Mouse (Mus musculus): ENCODE measurements at regions not wholly inside any gene's neighbourhood (a gene's known extent, or its start where the extent isn't known, plus 50 kb on each side); places are given as distances from the start of the nearest gene placed in this dataset.

DNA sequence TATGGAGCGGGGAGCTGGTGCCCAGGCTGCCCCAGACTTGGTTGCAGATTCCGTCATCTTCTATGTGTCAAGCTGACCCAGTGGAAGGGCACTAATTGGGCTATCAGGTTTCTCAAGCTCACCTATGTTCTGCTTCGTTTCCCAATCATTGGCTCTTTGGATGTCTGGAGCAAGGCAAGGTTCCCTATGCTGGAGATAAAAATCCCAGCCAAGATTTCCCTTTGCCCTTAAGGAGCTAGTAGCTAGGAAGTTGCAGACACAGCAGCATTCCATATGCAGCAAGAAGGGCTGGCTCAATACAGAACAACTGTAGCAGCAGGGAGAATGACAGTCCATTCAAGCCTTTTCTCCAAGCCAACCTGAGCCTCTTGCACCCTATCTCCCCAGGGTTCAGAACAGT, 159.2 kb upstream of the Zfp706 start:
- ATAC-seq (ENCODE audit: extremely low read depth, insufficient number of reproducible peaks, low FRiP score, poor library complexity, severe bottlenecking): no peak
- Histone ChIP-seq H3K36me3 (replicated peaks) (no peaks in the 10 kb centered on the region), H3K9me3 (replicated peaks) (no peaks in the 10 kb centered on the region), H3K4me1 (ENCODE audit: insufficient read depth, low read depth, low read length) (no peaks in the 10 kb centered on the region), H3K4me3 (ENCODE audit: low read depth, low read length) (no peak overlapping the region), H3K27me3 (ENCODE audit: insufficient read depth, low read length) (peaks cover 4% of the 10 kb centered on the region; the same call in 1 of the 2 replicates)
- TF ChIP-seq GATA2 (IDR thresholded peaks at IDR 0.05; ENCODE audit: borderline replicate concordance, low read depth, low read length): no peak
- no peak for TF ChIP-seq TAL1 (conservative IDR thresholded peaks at IDR 0.05; ENCODE audit: low read depth, low read length)
- TF ChIP-seq POLR2AphosphoS5 (IDR thresholded peaks at IDR 0.05; ENCODE audit: insufficient replicate concordance, low read depth, low read length): no peak
- no peak for TF ChIP-seq CTCF (IDR thresholded peaks at IDR 0.05; ENCODE audit: low read depth, low read length)
- no peak for TF ChIP-seq GATA1 (IDR thresholded peaks at IDR 0.05; ENCODE audit: borderline replicate concordance, low read length)
- no peak for DNase-seq (ENCODE audit: low spot score)

- H3K27me3 ChIP-seq (ENCODE audit: insufficient read depth, low read length): peaks cover 4% of the 10 kb centered on the region; the same call in 1 of the 2 replicates
- H3K36me3 ChIP-seq (replicated peaks): no peaks in the 10 kb centered on the region
- H3K4me3 ChIP-seq (ENCODE audit: low read depth, low read length): no peak overlapping the region
- ATAC-seq (ENCODE audit: extremely low read depth, insufficient number of reproducible peaks, low FRiP score, poor library complexity, severe bottlenecking): no peak
- TF ChIP-seq CTCF (IDR thresholded peaks at IDR 0.05; ENCODE audit: low read depth, low read length): no peak
- no peak for TF ChIP-seq TAL1 (conservative IDR thresholded peaks at IDR 0.05; ENCODE audit: low read depth, low read length)
- TF ChIP-seq GATA2 (IDR thresholded peaks at IDR 0.05; ENCODE audit: borderline replicate concordance, low read depth, low read length): no peak
- TF ChIP-seq GATA1 (IDR thresholded peaks at IDR 0.05; ENCODE audit: borderline replicate concordance, low read length): no peak
- no peaks in the 10 kb centered on the region for H3K9me3 ChIP-seq (replicated peaks)
- H3K4me1 ChIP-seq (ENCODE audit: insufficient read depth, low read depth, low read length): no peaks in the 10 kb centered on the region
- DNase-seq (ENCODE audit: low spot score): no peak
Measured at GRCm38 (mm10) chr15:37165887-37166507, 158.4 kb upstream of the Zfp706 start.

DNA sequence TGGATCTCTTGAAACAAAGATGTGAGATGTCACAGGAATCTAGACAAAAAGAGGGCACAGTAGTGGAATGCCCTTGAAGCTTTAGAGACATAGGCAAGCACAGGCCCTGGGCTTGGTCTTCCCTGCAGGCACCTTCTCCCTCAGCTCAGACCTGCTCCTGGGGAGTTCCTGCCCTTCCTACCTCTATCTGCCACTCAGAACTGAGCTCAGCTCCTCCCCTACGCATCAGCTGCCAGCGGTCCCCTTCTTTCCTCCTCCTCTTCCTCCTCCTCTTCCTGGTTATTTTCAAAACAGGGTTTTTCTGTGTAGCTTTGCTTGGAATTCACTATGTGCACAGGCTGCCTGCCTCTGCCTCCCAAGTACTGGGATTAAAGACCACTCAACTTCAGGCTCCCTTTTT, 157.6 kb upstream of the Zfp706 start:
- no peak for ATAC-seq (ENCODE audit: extremely low read depth, insufficient number of reproducible peaks, low FRiP score, poor library complexity, severe bottlenecking)
- H3K27me3 ChIP-seq (ENCODE audit: insufficient read depth, low read length): peaks cover 4% of the 10 kb centered on the region; the same call in 1 of the 2 replicates
- TF ChIP-seq GATA2 (IDR thresholded peaks at IDR 0.05; ENCODE audit: borderline replicate concordance, low read depth, low read length) (no peak), POLR2AphosphoS5 (IDR thresholded peaks at IDR 0.05; ENCODE audit: insufficient replicate concordance, low read depth, low read length) (no peak), CTCF (IDR thresholded peaks at IDR 0.05; ENCODE audit: low read depth, low read length) (no peak), TAL1 (conservative IDR thresholded peaks at IDR 0.05; ENCODE audit: low read depth, low read length) (no peak), GATA1 (IDR thresholded peaks at IDR 0.05; ENCODE audit: borderline replicate concordance, low read length) (no peak)
- no peak overlapping the region for H3K4me3 ChIP-seq (ENCODE audit: low read depth, low read length)
- no peaks in the 10 kb centered on the region for H3K36me3 ChIP-seq (replicated peaks)
- no peaks in the 10 kb centered on the region for H3K9me3 ChIP-seq (replicated peaks)
- H3K4me1 ChIP-seq (ENCODE audit: insufficient read depth, low read depth, low read length): no peaks in the 10 kb centered on the region
- DNase-seq (ENCODE audit: low spot score): no peak

DNA sequence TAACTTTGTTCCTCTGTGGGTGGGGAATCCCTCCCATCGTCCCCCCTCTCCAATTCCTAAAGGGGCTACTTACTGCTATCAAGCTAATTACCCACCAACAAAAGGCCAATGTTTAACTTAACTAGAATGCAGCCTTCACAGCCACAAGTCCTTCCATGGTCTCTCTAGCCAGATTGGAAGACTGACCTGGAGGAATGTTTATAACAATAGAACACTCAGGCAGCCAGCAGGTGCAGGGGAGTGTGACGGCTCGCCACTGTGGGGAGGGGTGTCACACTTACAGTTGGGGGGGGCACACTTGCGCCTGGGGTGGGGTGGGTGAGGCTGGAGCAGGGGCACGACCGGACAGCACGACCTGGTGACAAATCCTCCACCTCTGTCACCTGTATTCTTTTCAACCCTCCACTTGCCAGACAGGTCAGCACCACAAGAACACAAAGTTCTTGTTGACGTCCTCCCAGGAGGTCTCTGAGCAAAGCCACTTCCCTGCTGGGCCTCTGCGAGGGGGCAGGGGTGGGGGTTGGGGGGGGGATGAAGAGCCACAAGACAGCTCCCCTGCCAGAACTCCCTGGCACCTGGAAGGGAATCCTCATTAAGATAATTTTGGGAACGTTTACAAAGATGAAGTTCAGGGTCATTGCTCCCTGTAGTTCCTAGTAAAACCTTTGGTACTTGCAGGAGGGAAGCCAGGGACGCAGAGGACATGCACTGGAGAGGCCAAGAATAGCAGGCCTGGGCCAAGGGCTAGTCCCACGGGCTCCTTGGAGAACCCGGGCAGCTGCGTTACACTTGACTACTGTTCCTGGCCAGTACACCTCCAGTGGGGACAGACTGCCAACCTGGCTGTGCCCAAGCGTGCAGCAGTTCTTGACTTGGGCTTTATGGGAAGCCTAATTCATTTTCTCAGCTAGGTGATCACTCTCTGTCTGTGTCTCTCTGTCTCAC, 156.9 kb upstream of the Zfp706 start:
- Histone ChIP-seq H3K4me1 (ENCODE audit: insufficient read depth, low read depth, low read length) (no peaks in the 10 kb centered on the region), H3K9me3 (replicated peaks) (no peaks in the 10 kb centered on the region), H3K27me3 (ENCODE audit: insufficient read depth, low read length) (peaks cover 4% of the 10 kb centered on the region; the same call in 1 of the 2 replicates), H3K4me3 (ENCODE audit: low read depth, low read length) (no peak overlapping the region), H3K36me3 (replicated peaks) (no peaks in the 10 kb centered on the region)
- TF ChIP-seq GATA2 (IDR thresholded peaks at IDR 0.05; ENCODE audit: borderline replicate concordance, low read depth, low read length): no peak
- no peak for TF ChIP-seq POLR2AphosphoS5 (IDR thresholded peaks at IDR 0.05; ENCODE audit: insufficient replicate concordance, low read depth, low read length)
- no peak for TF ChIP-seq GATA1 (IDR thresholded peaks at IDR 0.05; ENCODE audit: borderline replicate concordance, low read length)
- no peak for TF ChIP-seq TAL1 (conservative IDR thresholded peaks at IDR 0.05; ENCODE audit: low read depth, low read length)
- TF ChIP-seq CTCF (IDR thresholded peaks at IDR 0.05; ENCODE audit: low read depth, low read length): no peak
- ATAC-seq (ENCODE audit: extremely low read depth, insufficient number of reproducible peaks, low FRiP score, poor library complexity, severe bottlenecking) (no peak), DNase-seq (ENCODE audit: low spot score) (no peak)

- Histone ChIP-seq H3K4me1 (ENCODE audit: insufficient read depth, low read depth, low read length) (no peaks in the 10 kb centered on the region), H3K36me3 (replicated peaks) (no peaks in the 10 kb centered on the region), H3K27me3 (ENCODE audit: insufficient read depth, low read length) (no peaks in the 10 kb centered on the region), H3K9me3 (replicated peaks) (no peaks in the 10 kb centered on the region), H3K4me3 (ENCODE audit: low read depth, low read length) (no peak overlapping the region)
- DNase-seq (ENCODE audit: low spot score) (no peak), ATAC-seq (ENCODE audit: extremely low read depth, insufficient number of reproducible peaks, low FRiP score, poor library complexity, severe bottlenecking) (no peak)
- TF ChIP-seq CTCF (IDR thresholded peaks at IDR 0.05; ENCODE audit: low read depth, low read length) (no peak), GATA1 (IDR thresholded peaks at IDR 0.05; ENCODE audit: borderline replicate concordance, low read length) (no peak)
Measured at GRCm38 (mm10) chr15:37159956-37160355, 152.4 kb upstream of the Zfp706 start.

GRCm38 (mm10) chr15:37159349-37159748, 151.8 kb upstream of the Zfp706 start:
- Histone ChIP-seq H3K4me1 (ENCODE audit: insufficient read depth, low read depth, low read length) (no peaks in the 10 kb centered on the region), H3K4me3 (ENCODE audit: low read depth, low read length) (no peak overlapping the region), H3K9me3 (replicated peaks) (no peaks in the 10 kb centered on the region), H3K27me3 (ENCODE audit: insufficient read depth, low read length) (no peaks in the 10 kb centered on the region), H3K36me3 (replicated peaks) (no peaks in the 10 kb centered on the region)
- ATAC-seq (ENCODE audit: extremely low read depth, insufficient number of reproducible peaks, low FRiP score, poor library complexity, severe bottlenecking) (no peak), DNase-seq (ENCODE audit: low spot score) (no peak)
- TF ChIP-seq GATA2 (IDR thresholded peaks at IDR 0.05; ENCODE audit: borderline replicate concordance, low read depth, low read length): no peak
- TF ChIP-seq POLR2AphosphoS5 (IDR thresholded peaks at IDR 0.05; ENCODE audit: insufficient replicate concordance, low read depth, low read length): no peak
- no peak for TF ChIP-seq CTCF (IDR thresholded peaks at IDR 0.05; ENCODE audit: low read depth, low read length)
- no peak for TF ChIP-seq TAL1 (conservative IDR thresholded peaks at IDR 0.05; ENCODE audit: low read depth, low read length)
- no peak for TF ChIP-seq GATA1 (IDR thresholded peaks at IDR 0.05; ENCODE audit: borderline replicate concordance, low read length)

Measured in G1E (cell line).